Mouse (Mus musculus) embryonic facial prominence, embryonic 11.5 days (tissue): ENCODE measurements around the gene Tbcel. TPM values are rescaled to one million over a fixed set of nuclear protein-coding genes. Genes with fewer than 3 reads are reported as not detected.

Experiments
- ATAC-seq: fragments of 200-750 bp; cut with Nextera tagmentation; replicated peaks from 2 replicates; pipeline ENCODE4 v1.8.0; 2017; ENCODE audit warnings: low read depth; ENCODE audit not compliant: insufficient number of reproducible peaks, low FRiP score, low TSS enrichment
- DNase-seq: peaks from one replicate; pipeline ENCODE4 v3.0.0-alpha.2; 2015; ENCODE audit warnings: low spot score
- H3K27ac ChIP-seq: fragments of 300-500 bp; sonication (generic); replicated peaks from 2 replicates; pipeline ENCODE4 v1.5.1; 2014; ENCODE audit warnings: mild to moderate bottlenecking, low read depth, low read length, control low read depth
- H3K27me3 ChIP-seq: fragments of 300-500 bp; sonication (generic); 2 replicates; pipeline ENCODE4 v1.6.1; 2014; ENCODE audit warnings: mild to moderate bottlenecking, low read length, moderate library complexity, mixed read lengths; ENCODE audit not compliant: control insufficient read depth, insufficient read depth
- H3K36me3 ChIP-seq: fragments of 300-500 bp; sonication (generic); replicated peaks from 2 replicates; pipeline ENCODE4 v1.6.1; 2014; ENCODE audit warnings: low read depth, mild to moderate bottlenecking, low read length, moderate library complexity, mixed read lengths; ENCODE audit not compliant: control insufficient read depth, insufficient read depth
- H3K4me1 ChIP-seq: fragments of 300-500 bp; sonication (generic); 2 replicates; pipeline ENCODE4 v1.6.1; 2014; ENCODE audit warnings: low read length, mixed read lengths; ENCODE audit not compliant: control insufficient read depth, insufficient read depth
- H3K4me2 ChIP-seq: fragments of 300-500 bp; sonication (generic); 2 replicates; pipeline ENCODE4 v1.6.1; 2014; ENCODE audit warnings: low read depth, mild to moderate bottlenecking, control low read depth, low read length, moderate library complexity
- H3K4me3 ChIP-seq: fragments of 300-500 bp; sonication (generic); 2 replicates; pipeline ENCODE4 v1.5.1; 2014; ENCODE audit warnings: low read depth, low read length, control low read depth
- H3K9ac ChIP-seq: fragments of 300-500 bp; sonication (generic); replicated peaks from 2 replicates; pipeline ENCODE4 v1.6.1; 2014; ENCODE audit warnings: mild to moderate bottlenecking, control low read depth, low read length
- H3K9me3 ChIP-seq: fragments of 300-500 bp; sonication (generic); replicated peaks from 2 replicates; pipeline ENCODE4 v1.6.1; 2016; ENCODE audit warnings: mild to moderate bottlenecking, low read length, inconsistent platforms, mixed read lengths; ENCODE audit not compliant: control insufficient read depth
- WGBS: fragments of 180-500 bp; shearing (Covaris S2); extraction: QIAGEN DNeasy Blood & Tissue Kit; methylation state at CpG from one replicate; pipeline ENCODE4 v1.1.7; 2014; 5-methylcytosine and 5-hydroxymethylcytosine counted together
- polyA plus RNA-seq: library from polyadenylated mRNA; unstranded; fragments of >200 nt; fragmentation: Nextera tagmentation; extraction: Ambion mirVana; gene quantifications from 2 replicates; pipeline ENCODE4 v1.2.1, GENCODE M21; 2014

The Tbcel gene
- polyA plus RNA-seq, 1 experiment from 2014 or later, result 4.8 TPM

GRCm38 (mm10) chr9:42465661-42466091 is 41.9 kb downstream of the Tbcel start:
- Histone ChIP-seq H3K27me3 (no peaks in the 10 kb centered on the region), H3K27ac (no peak overlapping the region), H3K4me3 (no peak overlapping the region), H3K9ac (no peak overlapping the region), H3K4me1 (no peaks in the 10 kb centered on the region), H3K9me3 (no peaks in the 10 kb centered on the region), H3K36me3 (no peaks in the 10 kb centered on the region), H3K4me2 (no peak overlapping the region)
- no peak for ATAC-seq
- 75% methylated on average over 5 of the region's 5 CpGs for WGBS
- no peak for DNase-seq

- no peaks in the 10 kb centered on the region for H3K4me1 ChIP-seq
- no peak overlapping the region for H3K4me3 ChIP-seq
- no peaks in the 10 kb centered on the region for H3K27me3 ChIP-seq
- no peak overlapping the region for H3K9ac ChIP-seq
- no peak overlapping the region for H3K27ac ChIP-seq
- DNase-seq (no peak), ATAC-seq (no peak)
- WGBS, result 88% methylated on average over 9 of the region's 9 CpGs
- no peaks in the 10 kb centered on the region for H3K36me3 ChIP-seq
- H3K9me3 ChIP-seq, result no peaks in the 10 kb centered on the region
- no peak overlapping the region for H3K4me2 ChIP-seq
These were observed 43.4 kb downstream of the Tbcel start for GRCm38 (mm10) chr9:42464181-42464580.

- Histone ChIP-seq H3K4me3 (no peak overlapping the region), H3K27me3 (no peaks in the 10 kb centered on the region), H3K4me1 (no peaks in the 10 kb centered on the region), H3K27ac (no peak overlapping the region), H3K9ac (no peak overlapping the region), H3K36me3 (no peaks in the 10 kb centered on the region), H3K9me3 (no peaks in the 10 kb centered on the region), H3K4me2 (no peak overlapping the region)
- 58% methylated on average over 8 of the region's 8 CpGs for WGBS
- ATAC-seq (no peak), DNase-seq (peak; percentile 48)
These were observed 44.2 kb downstream of the Tbcel start for GRCm38 (mm10) chr9:42463220-42463989.

GRCm38 (mm10) chr9:42462585-42463219 is 44.9 kb downstream of the Tbcel start:
- WGBS, result 89% methylated on average over 7 of the region's 7 CpGs
- H3K4me1 ChIP-seq, result no peaks in the 10 kb centered on the region
- H3K27me3 ChIP-seq, result no peaks in the 10 kb centered on the region
- H3K9ac ChIP-seq, result no peak overlapping the region
- no peak overlapping the region for H3K27ac ChIP-seq
- no peaks in the 10 kb centered on the region for H3K9me3 ChIP-seq
- no peaks in the 10 kb centered on the region for H3K36me3 ChIP-seq
- ATAC-seq (no peak), DNase-seq (no peak)
- H3K4me2 ChIP-seq, result no peak overlapping the region
- no peak overlapping the region for H3K4me3 ChIP-seq

GRCm38 (mm10) chr9:42461390-42462108 is 46.1 kb downstream of the Tbcel start:
- WGBS, result 71% methylated on average over 11 of the region's 11 CpGs
- no peaks in the 10 kb centered on the region for H3K4me1 ChIP-seq
- H3K9me3 ChIP-seq, result no peaks in the 10 kb centered on the region
- DNase-seq (no peak), ATAC-seq (no peak)
- no peak overlapping the region for H3K9ac ChIP-seq
- H3K27ac ChIP-seq, result no peak overlapping the region
- no peak overlapping the region for H3K4me2 ChIP-seq
- H3K4me3 ChIP-seq, result no peak overlapping the region
- H3K27me3 ChIP-seq, result no peaks in the 10 kb centered on the region
- no peaks in the 10 kb centered on the region for H3K36me3 ChIP-seq

- no peak overlapping the region for H3K9ac ChIP-seq
- DNase-seq, result no peak
- no peak for ATAC-seq
- no peaks in the 10 kb centered on the region for H3K27me3 ChIP-seq
- no peaks in the 10 kb centered on the region for H3K36me3 ChIP-seq
- H3K4me2 ChIP-seq, result no peak overlapping the region
- H3K4me3 ChIP-seq, result no peak overlapping the region
- no peaks in the 10 kb centered on the region for H3K4me1 ChIP-seq
- WGBS, result 88% methylated on average over 10 of the region's 10 CpGs
- H3K27ac ChIP-seq, result no peak overlapping the region
- no peaks in the 10 kb centered on the region for H3K9me3 ChIP-seq
These were observed 47.3 kb downstream of the Tbcel start for GRCm38 (mm10) chr9:42460353-42460752.

- Histone ChIP-seq H3K4me3 (no peak overlapping the region), H3K9me3 (no peaks in the 10 kb centered on the region), H3K9ac (no peak overlapping the region), H3K27me3 (no peaks in the 10 kb centered on the region), H3K27ac (no peak overlapping the region), H3K36me3 (no peaks in the 10 kb centered on the region), H3K4me1 (no peaks in the 10 kb centered on the region), H3K4me2 (no peak overlapping the region)
- DNase-seq, result no peak
- no peak for ATAC-seq
- 88% methylated on average over 6 of the region's 6 CpGs for WGBS
These were observed 47.9 kb downstream of the Tbcel start for GRCm38 (mm10) chr9:42459736-42460135.
